Mouse (Mus musculus) erythroblast, embryonic 14.5 days (primary cell): ENCODE measurements around the gene Hspa5. TPM values are rescaled to one million over a fixed set of nuclear protein-coding genes. Genes with fewer than 3 reads are reported as not detected.
A peak's percentile ranks its signal among the peaks of the same experiment; 100 is the strongest.
"Not testable (repeated sequence)": the region's sequence is repeated elsewhere in the genome, so short reads cannot be mapped to it uniquely, and the experiment has no call there.

ENCODE experiments used
- H3K27me3 ChIP-seq: 2 replicates; pipeline ENCODE4 v1.6.1; 2012; ENCODE audit warnings: inconsistent platforms; ENCODE audit not compliant: control insufficient read depth
- H3K36me3 ChIP-seq: 2 replicates; pipeline ENCODE4 v1.6.1; 2012; ENCODE audit warnings: mild to moderate bottlenecking, inconsistent platforms; ENCODE audit not compliant: control insufficient read depth
- H3K4me1 ChIP-seq: 2 replicates; pipeline ENCODE4 v1.6.1; 2012; ENCODE audit warnings: inconsistent platforms; ENCODE audit not compliant: control insufficient read depth
- H3K4me3 ChIP-seq: replicated peaks from 2 replicates; pipeline ENCODE3; 2012; ENCODE audit warnings: moderate library complexity, mild to moderate bottlenecking, inconsistent platforms
- H3K9me3 ChIP-seq: 2 replicates; pipeline ENCODE4 v1.6.1; 2012; ENCODE audit warnings: low read length, inconsistent platforms, mixed read lengths; ENCODE audit not compliant: control insufficient read depth
- GATA1 ChIP-seq: IDR thresholded peaks from 2 replicates; pipeline ENCODE4 v1.6.1; 2012; ENCODE audit warnings: low read length, inconsistent platforms, mixed read lengths
- TAL1 ChIP-seq: IDR thresholded peaks from 3 replicates; pipeline ENCODE4 v1.6.1; 2012; ENCODE audit warnings: low read length, inconsistent platforms, mixed read lengths
- polyA plus RNA-seq: library from polyadenylated mRNA; stranded (reverse); fragments of >175 nt; gene quantifications from 2 replicates; pipeline ENCODE4 v1.2.3, GENCODE M21; 2012

Gene Hspa5
- polyA plus RNA-seq, 1 experiment: 12.3 TPM

- H3K36me3 ChIP-seq: peaks cover 55% of the 10 kb centered on the region
- no peaks in the 10 kb centered on the region for H3K27me3 ChIP-seq
- no peaks in the 10 kb centered on the region for H3K9me3 ChIP-seq
- peaks cover 83% of the 10 kb centered on the region for H3K4me1 ChIP-seq
- no peak for TF ChIP-seq TAL1
- TF ChIP-seq GATA1: no peak
- peak overlapping the region; percentile 79 for H3K4me3 ChIP-seq
These were observed 32.0 kb downstream of the Hspa5 start for GRCm38 (mm10) chr2:34803746-34804145.

DNA sequence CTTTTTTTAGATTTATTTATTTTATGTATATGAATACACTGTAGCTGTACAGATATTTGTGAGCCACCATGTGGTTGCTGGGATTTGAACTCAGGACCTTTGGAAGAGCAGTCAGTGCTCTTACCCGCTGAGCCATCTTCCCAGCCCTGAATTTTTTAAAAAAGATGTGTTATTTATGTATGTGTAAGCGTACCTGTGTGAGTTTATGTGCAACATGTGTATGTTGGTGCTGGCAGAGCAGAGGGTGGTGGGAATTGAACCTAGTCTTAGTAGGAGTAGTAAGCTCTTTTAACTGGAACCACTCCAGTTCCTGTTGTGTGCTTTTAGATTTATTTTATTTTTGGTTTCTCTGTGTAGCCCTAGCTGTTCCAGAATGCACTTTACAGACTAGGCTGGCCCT is 32.4 kb downstream of the Hspa5 start:
- Histone ChIP-seq H3K9me3 (no peaks in the 10 kb centered on the region), H3K4me3 (peak overlapping the region; percentile 79), H3K27me3 (no peaks in the 10 kb centered on the region), H3K4me1 (peaks cover 83% of the 10 kb centered on the region), H3K36me3 (peaks cover 60% of the 10 kb centered on the region)
- TF ChIP-seq TAL1: no peak
- no peak for TF ChIP-seq GATA1

- Histone ChIP-seq H3K4me3 (peak overlapping the region; percentile 79), H3K27me3 (no peaks in the 10 kb centered on the region), H3K9me3 (no peaks in the 10 kb centered on the region), H3K36me3 (peaks cover 66% of the 10 kb centered on the region), H3K4me1 (peaks cover 86% of the 10 kb centered on the region)
- TF ChIP-seq TAL1 (peak; percentile 69), GATA1 (peak; percentile 62)
These were observed 33.0 kb downstream of the Hspa5 start for GRCm38 (mm10) chr2:34804815-34805214.

DNA sequence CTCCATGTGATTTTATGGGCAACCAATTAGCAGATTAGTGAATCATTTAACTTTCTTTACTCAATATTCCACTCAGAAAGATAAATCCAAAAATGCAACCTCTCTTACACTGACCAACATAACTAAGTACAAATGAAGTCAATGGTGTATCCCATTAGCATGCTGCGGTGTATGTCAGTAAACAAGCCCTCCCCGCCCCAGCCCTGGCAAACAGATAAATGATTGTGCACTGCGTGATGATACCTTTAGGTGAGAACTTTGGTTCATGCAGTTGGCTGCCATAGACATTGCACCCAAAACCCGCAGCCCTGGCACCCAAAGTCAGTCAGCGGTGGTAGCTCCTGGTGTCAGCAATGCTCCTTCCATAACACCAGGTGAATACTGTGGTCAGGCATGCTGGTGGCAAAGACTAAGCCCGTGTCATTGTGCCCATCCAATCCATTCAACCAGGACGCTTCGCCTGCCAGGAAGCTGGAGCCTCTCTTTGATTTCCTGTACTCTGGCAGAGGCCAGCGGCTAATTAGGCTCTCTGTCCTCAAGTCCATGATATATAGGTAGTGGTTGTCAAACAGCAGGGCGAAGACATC is 33.7 kb downstream of the Hspa5 start:
- no peak for TF ChIP-seq GATA1
- TF ChIP-seq TAL1: no peak
- Histone ChIP-seq H3K36me3 (peaks cover 72% of the 10 kb centered on the region), H3K27me3 (no peaks in the 10 kb centered on the region), H3K4me3 (peak overlapping the region; percentile 79), H3K9me3 (no peaks in the 10 kb centered on the region), H3K4me1 (peaks cover 86% of the 10 kb centered on the region)

DNA sequence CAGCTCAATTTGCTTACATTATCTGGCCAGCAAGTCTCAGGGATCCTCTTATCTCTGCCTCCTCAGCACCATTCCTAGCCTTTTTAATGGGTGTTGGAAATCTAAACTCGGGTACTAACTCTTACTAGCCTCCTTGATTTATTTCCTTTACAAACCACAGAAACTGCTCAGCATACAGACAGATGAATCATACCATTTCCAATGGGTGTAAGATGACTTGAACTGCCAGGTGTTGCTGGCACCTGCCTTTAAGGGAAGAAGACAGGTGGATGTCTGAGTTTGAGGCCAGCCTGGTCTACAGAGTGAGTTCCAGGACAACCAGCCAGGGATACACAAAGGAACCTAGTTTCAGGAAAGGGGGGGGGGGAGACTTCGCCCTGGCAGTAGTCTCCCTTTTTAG is 36.3 kb downstream of the Hspa5 start:
- TF ChIP-seq TAL1 (no peak), GATA1 (no peak)
- H3K4me3 ChIP-seq: no peak overlapping the region
- peaks cover 98% of the 10 kb centered on the region for H3K36me3 ChIP-seq
- peaks cover 89% of the 10 kb centered on the region for H3K4me1 ChIP-seq
- no peaks in the 10 kb centered on the region for H3K9me3 ChIP-seq
- no peaks in the 10 kb centered on the region for H3K27me3 ChIP-seq

GRCm38 (mm10) chr2:34809568-34809967 is 37.8 kb downstream of the Hspa5 start:
- TF ChIP-seq GATA1 (no peak), TAL1 (no peak)
- H3K27me3 ChIP-seq: no peaks in the 10 kb centered on the region
- peaks cover 100% of the 10 kb centered on the region for H3K36me3 ChIP-seq
- peaks cover 77% of the 10 kb centered on the region for H3K4me1 ChIP-seq
- no peak overlapping the region for H3K4me3 ChIP-seq
- no peaks in the 10 kb centered on the region for H3K9me3 ChIP-seq

- Histone ChIP-seq H3K4me1 (peaks cover 71% of the 10 kb centered on the region), H3K36me3 (peaks cover 100% of the 10 kb centered on the region), H3K9me3 (no peaks in the 10 kb centered on the region), H3K4me3 (peak overlapping the region; percentile 14), H3K27me3 (no peaks in the 10 kb centered on the region)
- TF ChIP-seq TAL1: peak; percentile 4; the same call in 1 of the 3 replicates
- TF ChIP-seq GATA1: no peak
These were observed 39.0 kb downstream of the Hspa5 start for GRCm38 (mm10) chr2:34810775-34811174.

DNA sequence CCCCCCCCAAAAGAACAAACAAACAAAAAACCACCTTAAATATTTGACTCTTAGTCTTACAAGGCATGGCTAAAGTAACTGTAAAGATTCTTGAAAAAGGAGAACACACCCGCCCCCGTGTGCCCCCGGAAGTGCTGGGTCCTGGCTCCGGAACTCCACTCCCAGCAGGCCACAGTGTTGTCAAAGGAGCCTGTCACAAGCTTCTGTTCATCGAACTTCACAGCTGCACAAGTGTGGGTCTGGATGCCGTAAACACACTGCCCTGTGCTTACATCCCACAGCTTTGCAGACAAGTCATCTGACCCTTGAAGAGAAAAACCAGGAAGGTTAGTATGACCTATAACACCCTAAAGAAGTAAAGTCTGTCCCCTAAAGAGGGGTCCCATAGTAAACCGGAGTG is 40.9 kb downstream of the Hspa5 start:
- Histone ChIP-seq H3K36me3 (peaks cover 100% of the 10 kb centered on the region), H3K27me3 (no peaks in the 10 kb centered on the region), H3K4me3 (no peak overlapping the region), H3K4me1 (peaks cover 59% of the 10 kb centered on the region), H3K9me3 (no peaks in the 10 kb centered on the region)
- no peak for TF ChIP-seq GATA1

DNA sequence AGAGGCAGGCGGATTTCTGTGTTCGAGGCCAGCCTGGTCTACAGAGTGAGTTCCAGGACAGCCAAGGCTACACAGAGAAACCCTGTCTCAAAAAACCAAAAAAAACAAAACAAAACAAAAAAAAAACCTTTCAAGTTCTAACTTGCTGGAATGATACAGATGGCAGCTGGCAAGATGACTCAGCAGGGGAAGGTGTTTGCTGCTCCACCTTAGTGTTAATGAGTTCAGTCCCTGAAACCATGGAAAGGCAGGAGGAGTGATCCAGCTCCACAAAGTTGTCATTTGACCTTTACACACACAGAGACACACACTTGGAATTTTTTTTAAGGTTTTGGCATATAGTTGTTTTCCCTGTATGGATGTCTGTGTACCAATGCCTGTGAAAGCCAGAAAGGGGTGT is 44.1 kb downstream of the Hspa5 start:
- not testable (repeated sequence) for H3K27me3 ChIP-seq, H3K4me3 ChIP-seq, H3K9me3 ChIP-seq
- peaks cover 97% of the 10 kb centered on the region for H3K36me3 ChIP-seq
- peaks cover 38% of the 10 kb centered on the region for H3K4me1 ChIP-seq

- Histone ChIP-seq H3K9me3 (no peaks in the 10 kb centered on the region), H3K36me3 (peaks cover 94% of the 10 kb centered on the region), H3K27me3 (no peaks in the 10 kb centered on the region), H3K4me3 (no peak overlapping the region), H3K4me1 (peaks cover 48% of the 10 kb centered on the region)
- TF ChIP-seq GATA1: no peak
- no peak for TF ChIP-seq TAL1
These were observed 46.7 kb downstream of the Hspa5 start for GRCm38 (mm10) chr2:34818492-34818891.
